Mouse (Mus musculus) midbrain, embryonic 11.5 days (tissue): ENCODE data around the gene Rcan1. TPM values are rescaled to one million over a fixed set of nuclear protein-coding genes. Genes with fewer than 3 reads are reported as not detected.

Experiments
- ATAC-seq: fragments of 200-750 bp; cut with Nextera tagmentation; 2 replicates; pipeline ENCODE4 v1.8.0; 2017; ENCODE audit warnings: moderate TSS enrichment, moderate library complexity; ENCODE audit not compliant: low FRiP score
- DNase-seq: peaks from one replicate; pipeline ENCODE4 v3.0.0; 2015; ENCODE audit warnings: low spot score; ENCODE audit errors: missing footprints
- H3K27ac ChIP-seq: fragments of 300-500 bp; sonication (generic); 2 replicates; pipeline ENCODE4 v1.5.1; 2014; ENCODE audit warnings: low read depth, low read length
- H3K27me3 ChIP-seq: fragments of 300-500 bp; sonication (generic); 2 replicates; pipeline ENCODE4 v1.6.1; 2014; ENCODE audit warnings: mild to moderate bottlenecking, low read length, moderate library complexity, mixed read lengths; ENCODE audit not compliant: control insufficient read depth, insufficient read depth
- H3K36me3 ChIP-seq: fragments of 300-500 bp; sonication (generic); 2 replicates; pipeline ENCODE4 v1.6.1; 2014; ENCODE audit warnings: mild to moderate bottlenecking, low read length, moderate library complexity, mixed read lengths; ENCODE audit not compliant: control insufficient read depth, insufficient read depth
- H3K4me1 ChIP-seq: fragments of 300-500 bp; sonication (generic); 2 replicates; pipeline ENCODE4 v1.6.1; 2014; ENCODE audit warnings: low read length; ENCODE audit not compliant: control insufficient read depth, insufficient read depth
- H3K4me2 ChIP-seq: fragments of 300-500 bp; sonication (generic); 2 replicates; pipeline ENCODE4 v1.6.1; 2014; ENCODE audit warnings: mild to moderate bottlenecking, moderate library complexity
- H3K4me3 ChIP-seq: fragments of 300-500 bp; sonication (generic); 2 replicates; pipeline ENCODE4 v1.5.1; 2014; ENCODE audit warnings: low read depth, low read length
- H3K9ac ChIP-seq: fragments of 300-500 bp; sonication (generic); 2 replicates; pipeline ENCODE4 v1.6.1; 2014; ENCODE audit warnings: low read length
- H3K9me3 ChIP-seq: fragments of 300-500 bp; sonication (generic); 2 replicates; pipeline ENCODE4 v1.6.1; 2016; ENCODE audit warnings: low read length; ENCODE audit not compliant: control insufficient read depth
- WGBS: fragments of 180-500 bp; shearing (Covaris S2); extraction: QIAGEN DNeasy Blood & Tissue Kit; methylation state at CpG from one replicate; pipeline ENCODE4 v1.1.7; 2014; 5-methylcytosine and 5-hydroxymethylcytosine counted together
- polyA plus RNA-seq: library from polyadenylated mRNA; unstranded; fragments of >200 nt; fragmentation: Nextera tagmentation; extraction: Ambion mirVana; gene quantifications from 2 replicates; pipeline ENCODE4 v1.2.1, GENCODE M21; 2014

Rcan1 gene
- polyA plus RNA-seq, 1 experiment from 2014 or later, result 40.7 TPM

DNA sequence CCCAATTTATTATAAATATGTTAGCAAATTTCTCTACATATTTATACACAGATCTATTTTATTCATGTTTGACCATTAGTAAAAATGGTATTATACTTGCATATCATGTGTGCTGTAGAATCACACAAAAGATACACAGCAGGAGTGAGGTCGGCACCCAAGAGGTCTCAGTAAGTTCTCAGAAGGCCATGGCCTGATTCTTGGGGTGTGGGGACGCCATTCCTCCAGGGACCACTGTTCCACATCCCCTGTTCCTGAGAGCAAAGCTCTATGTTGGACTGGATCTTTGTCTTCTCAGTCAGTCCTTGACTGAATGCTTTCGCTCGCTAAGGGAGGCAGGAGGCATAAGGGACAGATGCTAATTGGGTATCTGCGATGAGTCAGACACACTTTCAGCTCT lies 14.8 kb upstream of the Rcan1 start, which contains the start of gene Clic6:
Gene Clic6 (plus strand): TSS at position 301 of the 400 bp plus-strand sequence.
- no peaks in the 10 kb centered on the region for H3K4me1 ChIP-seq
- no peak within 1 kb of the TSS for H3K4me2 ChIP-seq
- H3K9ac ChIP-seq, result no peak within 1 kb of the TSS
- no peak within 1 kb of the TSS for H3K4me3 ChIP-seq
- no peaks in the 10 kb centered on the region for H3K9me3 ChIP-seq
- no peak within 1 kb of the TSS for H3K27ac ChIP-seq
- no peaks in the 10 kb centered on the region for H3K27me3 ChIP-seq
- DNase-seq, result no peak
- ATAC-seq, result no peak
- 90% methylated on average over 5 of the region's 5 CpGs for WGBS
- H3K36me3 ChIP-seq, result no peaks in the 10 kb centered on the region

DNA sequence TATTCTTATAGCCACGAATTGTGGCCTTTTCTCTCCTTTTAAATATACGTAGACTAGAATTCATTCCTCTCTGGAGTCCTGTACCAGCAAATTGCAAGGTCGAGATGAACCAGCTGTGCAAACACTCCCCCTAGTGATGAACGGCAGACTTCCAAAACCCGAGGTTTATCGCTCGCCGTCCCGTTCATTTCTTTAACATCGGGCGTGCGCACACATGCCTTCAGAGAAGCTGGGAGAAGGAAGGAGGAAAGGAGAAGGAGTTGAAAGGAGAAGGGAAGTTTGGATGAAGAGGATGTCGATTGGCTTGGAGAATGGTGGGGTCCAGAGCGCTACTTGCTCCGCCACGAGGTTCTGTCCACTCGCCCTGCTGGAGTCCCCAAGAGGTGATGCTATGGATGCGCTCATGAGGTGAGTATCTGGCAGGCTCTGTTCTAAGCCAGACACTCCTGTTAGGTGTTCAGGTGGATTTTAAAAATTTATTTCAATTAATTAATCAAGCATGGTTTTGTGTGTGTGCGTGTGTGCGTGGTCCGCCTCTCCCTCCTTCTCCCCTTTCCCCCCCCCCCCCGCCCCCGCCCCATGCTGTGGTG lies 8.0 kb upstream of the Rcan1 start:
- Histone ChIP-seq H3K4me2 (peak overlapping the region; percentile 32; the same call in 1 of the 2 replicates), H3K4me1 (no peaks in the 10 kb centered on the region), H3K9me3 (no peaks in the 10 kb centered on the region), H3K9ac (no peak overlapping the region), H3K4me3 (0 out of 2 replicates have a peak overlapping the region, but pooled peaks have one; percentile 2), H3K36me3 (no peaks in the 10 kb centered on the region), H3K27ac (no peak overlapping the region), H3K27me3 (no peaks in the 10 kb centered on the region)
- 10% methylated on average over 21 of the region's 23 CpGs for WGBS
- peak; percentile 90 for DNase-seq
- ATAC-seq, result no peak; the same call in 1 of the 2 replicates

DNA sequence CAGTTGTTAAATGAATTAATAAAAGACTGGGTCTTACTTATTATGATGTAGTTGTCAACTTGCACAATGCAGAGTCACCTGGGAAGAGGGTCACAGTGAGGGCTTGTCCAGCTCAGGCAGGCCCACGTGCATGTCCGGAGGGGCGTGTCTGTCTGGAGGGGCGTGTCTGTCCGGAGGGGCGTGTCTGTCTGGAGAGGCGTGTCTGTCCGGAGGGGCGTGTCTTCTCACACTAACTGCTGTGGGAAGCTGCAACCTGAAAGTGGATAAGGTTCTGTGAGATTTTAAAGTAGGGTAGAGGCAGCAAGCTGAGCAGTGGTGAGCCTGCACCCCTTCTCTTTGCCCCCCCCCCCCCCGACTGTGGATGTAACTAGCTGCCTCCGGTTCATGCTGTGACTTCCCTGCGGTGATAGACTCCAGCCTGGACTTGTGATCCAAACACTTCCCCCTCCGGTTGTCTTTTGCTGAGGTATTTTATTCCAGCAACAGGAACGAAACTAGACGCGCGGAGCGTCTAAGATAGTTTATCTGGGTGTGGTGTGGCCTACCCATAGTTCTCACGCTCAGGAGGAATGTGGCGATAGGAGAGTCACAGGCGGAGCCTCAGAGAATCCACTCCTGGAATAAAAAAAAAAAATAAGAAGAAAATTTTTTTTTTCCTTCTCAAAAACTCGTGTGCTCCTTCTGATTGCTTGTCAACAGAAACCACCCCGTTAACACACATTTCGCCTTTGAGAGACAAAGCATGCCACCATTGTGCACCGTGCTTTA lies 4.6 kb upstream of the Rcan1 start:
- H3K9ac ChIP-seq, result no peak overlapping the region
- no peak overlapping the region for H3K27ac ChIP-seq
- H3K36me3 ChIP-seq, result no peaks in the 10 kb centered on the region
- DNase-seq, result no peak
- no peaks in the 10 kb centered on the region for H3K27me3 ChIP-seq
- 65% methylated on average over 24 of the region's 25 CpGs for WGBS
- no peak overlapping the region for H3K4me2 ChIP-seq
- H3K9me3 ChIP-seq, result no peaks in the 10 kb centered on the region
- 0 out of 2 replicates have a peak, but pooled peaks have one; percentile 66 for ATAC-seq
- H3K4me1 ChIP-seq, result no peaks in the 10 kb centered on the region
- H3K4me3 ChIP-seq, result no peak overlapping the region

DNA sequence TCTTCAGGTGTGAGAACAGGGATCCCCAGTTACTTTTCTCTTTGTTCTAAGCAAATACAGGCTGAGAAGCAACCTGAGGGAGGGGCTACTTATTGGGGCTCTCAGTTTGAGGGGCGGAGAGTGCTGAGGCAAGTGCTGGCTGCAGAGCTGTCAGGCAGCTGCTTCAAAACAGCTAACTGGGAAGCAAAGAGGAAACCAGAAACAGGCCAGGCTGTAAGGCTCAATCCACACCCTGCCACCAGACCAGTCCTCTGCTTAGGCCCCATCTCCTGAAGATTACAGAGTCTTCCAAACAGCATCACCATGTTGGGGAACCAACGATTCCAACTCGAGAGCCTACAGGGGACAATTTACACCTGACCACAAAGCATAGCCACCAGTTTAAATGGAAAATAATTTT lies 2.2 kb upstream of the Rcan1 start:
- Histone ChIP-seq H3K27me3 (no peaks in the 10 kb centered on the region), H3K4me2 (no peak overlapping the region), H3K9ac (no peak overlapping the region), H3K4me3 (no peak overlapping the region), H3K4me1 (no peaks in the 10 kb centered on the region), H3K36me3 (no peaks in the 10 kb centered on the region), H3K27ac (no peak overlapping the region), H3K9me3 (no peaks in the 10 kb centered on the region)
- WGBS, result 81% methylated on average over 3 of the region's 3 CpGs
- DNase-seq (no peak), ATAC-seq (no peak)

DNA sequence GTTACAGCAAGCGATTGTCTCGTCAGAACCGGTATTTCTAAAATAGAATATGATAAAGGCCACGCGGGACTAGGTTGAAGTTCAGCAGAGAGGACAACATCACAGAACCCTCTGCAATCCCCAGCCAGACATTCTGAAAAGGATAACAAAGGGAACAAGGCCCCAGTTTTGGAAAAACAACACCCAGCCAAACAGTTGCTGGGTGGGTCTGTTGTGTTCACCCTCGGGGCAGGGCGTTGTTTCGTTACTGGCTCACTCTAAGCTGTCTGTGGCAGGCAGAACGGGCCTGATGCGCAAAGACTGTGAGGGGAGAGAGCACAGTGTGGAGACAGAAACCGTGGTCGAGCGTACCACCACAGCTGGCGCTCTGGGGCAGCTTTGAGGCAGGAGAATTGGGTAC lies 2.2 kb downstream of the Rcan1 start:
- H3K4me2 ChIP-seq, result no peak overlapping the region
- 79% methylated on average over 14 of the region's 14 CpGs for WGBS
- DNase-seq (no peak), ATAC-seq (no peak)
- no peak overlapping the region for H3K27ac ChIP-seq
- H3K27me3 ChIP-seq, result no peaks in the 10 kb centered on the region
- H3K9ac ChIP-seq, result no peak overlapping the region
- H3K36me3 ChIP-seq, result no peaks in the 10 kb centered on the region
- no peak overlapping the region for H3K4me3 ChIP-seq
- peaks cover 9% of the 10 kb centered on the region for H3K4me1 ChIP-seq
- no peaks in the 10 kb centered on the region for H3K9me3 ChIP-seq

DNA sequence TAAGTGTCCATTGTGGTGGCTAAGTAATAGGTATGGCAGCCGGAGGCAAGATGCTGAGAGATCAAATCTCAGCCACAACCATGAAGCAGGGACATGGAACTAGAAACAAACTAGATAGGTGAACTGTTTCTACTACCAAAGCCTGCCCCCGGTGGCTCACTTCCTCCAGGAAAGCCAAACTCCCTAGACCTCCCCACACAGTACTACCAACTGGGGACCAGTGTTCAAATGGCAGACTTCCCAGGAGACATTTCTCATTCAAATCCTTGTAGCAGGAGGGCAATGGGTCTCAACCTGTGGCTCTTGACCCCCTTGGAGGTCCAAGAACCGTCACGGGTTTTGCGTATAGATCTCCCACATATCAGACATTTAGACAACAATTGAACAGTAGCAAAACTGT lies 3.6 kb downstream of the Rcan1 start:
- no peak for DNase-seq

DNA sequence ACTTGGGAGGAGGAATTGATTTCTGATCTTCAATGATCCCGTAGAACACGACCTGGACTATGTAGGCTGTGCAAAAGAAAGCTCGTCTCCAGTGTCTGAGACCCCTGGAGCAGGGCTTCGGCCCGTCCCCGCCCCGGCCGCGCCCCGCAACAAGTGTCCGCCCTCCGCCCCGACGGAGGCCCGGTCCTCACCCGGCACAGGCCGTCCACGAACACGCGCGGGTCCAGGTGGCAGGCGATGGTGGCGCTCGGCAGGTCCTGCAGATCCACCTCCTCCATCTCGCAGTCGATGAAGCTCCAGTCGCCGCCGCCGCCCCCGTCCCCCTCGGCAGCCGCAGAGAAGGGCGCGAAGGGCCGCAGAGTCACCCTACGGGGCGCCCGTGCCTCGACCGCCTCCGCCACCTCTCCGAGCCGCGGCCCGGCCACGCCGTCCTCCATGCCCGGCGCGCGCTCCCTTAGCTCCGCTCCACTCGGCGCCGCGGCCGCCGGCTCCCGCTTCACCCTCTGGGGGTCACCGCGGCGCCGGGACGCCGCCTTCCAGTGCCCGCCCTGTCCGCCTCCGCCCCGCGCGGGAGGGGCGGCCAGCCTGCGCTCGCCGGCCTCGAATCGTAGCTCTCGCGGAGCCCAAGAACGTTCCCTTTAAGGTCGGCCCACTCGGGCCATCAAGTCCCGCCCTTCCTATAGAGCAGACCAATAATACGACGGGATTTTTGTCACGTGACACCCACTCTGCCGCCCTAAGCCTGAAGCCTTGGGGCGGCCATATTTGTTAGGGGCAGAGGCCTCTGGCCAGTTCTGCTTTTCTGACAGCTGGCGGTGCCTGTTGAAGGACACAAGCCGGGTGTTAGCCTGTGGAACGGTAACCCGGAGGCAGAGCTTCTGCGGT lies 4.8 kb downstream of the Rcan1 start:
- ATAC-seq (peak; percentile 99), DNase-seq (peak; percentile 99)
- Histone ChIP-seq H3K4me3 (peak overlapping the region; percentile 73), H3K4me2 (peak overlapping the region; percentile 53), H3K27me3 (no peaks in the 10 kb centered on the region), H3K9me3 (no peaks in the 10 kb centered on the region), H3K4me1 (peaks cover 9% of the 10 kb centered on the region), H3K36me3 (no peaks in the 10 kb centered on the region), H3K9ac (peak overlapping the region; percentile 75), H3K27ac (no peak overlapping the region)
- under 1% methylated on average over 80 of the region's 94 CpGs for WGBS

More for the DNA sequence above, 3.6 kb downstream of the Rcan1 start:
- H3K9me3 ChIP-seq, result no peaks in the 10 kb centered on the region
- 78% methylated on average over 5 of the region's 5 CpGs for WGBS
- no peaks in the 10 kb centered on the region for H3K27me3 ChIP-seq
- no peak overlapping the region for H3K4me3 ChIP-seq
- no peak overlapping the region for H3K9ac ChIP-seq
- no peak overlapping the region for H3K27ac ChIP-seq
- H3K4me2 ChIP-seq, result no peak overlapping the region
- peaks cover 9% of the 10 kb centered on the region for H3K4me1 ChIP-seq
- no peak for ATAC-seq
- H3K36me3 ChIP-seq, result no peaks in the 10 kb centered on the region

DNA sequence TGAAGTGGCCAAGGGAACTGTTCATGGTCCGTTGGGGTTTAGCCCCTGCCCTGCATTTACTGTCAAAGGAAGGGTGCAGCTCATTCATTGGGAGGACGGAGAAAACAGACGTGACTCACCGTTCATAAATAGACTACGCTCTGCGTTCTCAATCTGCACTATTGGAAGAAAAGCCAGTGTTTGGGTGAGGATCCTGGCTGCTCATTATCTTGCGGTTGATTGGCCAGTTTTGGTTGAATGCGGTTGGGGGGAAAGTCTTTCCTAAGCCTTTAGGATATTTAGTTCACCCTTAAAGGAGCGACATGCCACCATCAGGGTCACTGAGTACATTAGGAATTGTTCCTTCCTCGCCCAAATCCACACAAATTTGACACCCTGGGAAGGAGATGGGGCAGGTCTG lies 5.4 kb downstream of the Rcan1 start:
- peak overlapping the region; percentile 73 for H3K4me3 ChIP-seq
- H3K9ac ChIP-seq, result peak overlapping the region; percentile 75
- WGBS, result 12% methylated on average over 10 of the region's 10 CpGs
- H3K27me3 ChIP-seq, result no peaks in the 10 kb centered on the region
- ATAC-seq, result no peak
- H3K4me2 ChIP-seq, result peak overlapping the region; percentile 53
- H3K4me1 ChIP-seq, result peaks cover 9% of the 10 kb centered on the region
- peak; percentile 92 for DNase-seq
- no peak overlapping the region for H3K27ac ChIP-seq
- H3K36me3 ChIP-seq, result no peaks in the 10 kb centered on the region
- no peaks in the 10 kb centered on the region for H3K9me3 ChIP-seq
